Mouse (Mus musculus): ENCODE measurements around the gene Qrich1. TPM values are rescaled to one million over a fixed set of nuclear protein-coding genes. Genes with fewer than 3 reads are reported as not detected.
A peak's percentile ranks its signal among the peaks of the same experiment; 100 is the strongest.

The Qrich1 gene
- polyA plus RNA-seq, 1 experiment from 2014 or later = 145 TPM

DNA sequence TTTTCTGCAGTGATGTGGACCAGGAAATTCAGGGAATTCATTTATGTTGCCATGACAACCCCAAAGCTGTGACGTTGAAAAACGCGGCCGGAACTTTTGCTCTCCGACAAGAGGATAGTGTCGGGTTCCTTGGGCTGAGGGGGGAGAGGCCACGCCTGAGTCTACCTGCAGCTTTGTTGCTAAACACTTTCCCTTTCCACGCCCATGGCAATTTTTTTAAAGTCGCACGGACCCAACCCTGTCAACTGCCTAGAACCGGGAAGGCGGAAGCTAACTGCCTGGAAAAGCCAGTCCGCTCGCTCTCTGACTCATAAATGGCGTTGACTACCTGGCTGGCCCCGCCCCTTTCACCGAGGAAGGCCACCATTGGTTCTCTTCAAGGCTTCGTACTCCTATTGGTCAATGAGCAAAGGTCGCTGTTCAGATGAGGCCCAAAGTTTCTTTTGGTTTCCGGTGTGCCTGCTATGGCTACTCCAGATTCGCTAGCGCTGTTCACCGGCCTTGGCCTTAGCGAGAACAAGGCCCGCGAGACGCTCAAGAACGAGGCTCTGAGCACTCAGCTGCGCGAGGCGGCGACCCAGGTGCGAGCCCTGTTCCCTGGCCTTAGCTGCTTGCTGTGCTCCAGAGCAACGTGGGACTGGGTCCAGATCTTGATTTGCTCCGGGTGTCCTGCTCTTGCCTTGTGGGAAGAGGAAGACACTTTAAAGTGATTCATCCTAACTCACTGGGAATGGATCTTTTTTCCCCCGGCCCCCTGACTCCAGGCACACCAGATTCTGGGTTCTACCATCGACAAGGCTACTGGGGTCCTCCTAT lies 8.8 kb upstream of the Qrich1 start, which contains the start of gene Qars:
Qars (plus strand) TSS at position 88 of the 816 bp plus-strand sequence.
- Histone ChIP-seq H3K9ac (peak within 1 kb of the TSS; percentile 71), H3K36me3 (ENCODE audit: insufficient read depth) (peaks cover 46% of the 10 kb centered on the region), H3K27me3 (ENCODE audit: insufficient read depth, low read length) (no peaks in the 10 kb centered on the region), H3K4me3 (ENCODE audit: low read depth, low read length) (peak within 1 kb of the TSS; percentile 72), H3K4me1 (ENCODE audit: insufficient read depth) (0 out of 2 replicates have a peak, but pooled peaks cover 4% of the 10 kb centered on the region), H3K4me2 (peak within 1 kb of the TSS; percentile 92), H3K27ac (ENCODE audit: low read depth) (peak within 1 kb of the TSS; percentile 79), H3K9me3 (ENCODE audit: low read depth, low read length) (no peaks in the 10 kb centered on the region)
- no peak for TF ChIP-seq CTCF (IDR thresholded peaks at IDR 0.05; ENCODE audit: low read depth)
- peak; percentile 97 for ATAC-seq (ENCODE audit: insufficient read depth)
- WGBS = under 1% methylated on average over 37 of the region's 37 CpGs
- peak; percentile 98 for DNase-seq

GRCm38 (mm10) chr9:108508776-108509175 lies 7.8 kb upstream of the Qrich1 start:
- DNase-seq = no peak
- ATAC-seq (ENCODE audit: insufficient read depth) = no peak
- TF ChIP-seq CTCF (IDR thresholded peaks at IDR 0.05; ENCODE audit: low read depth) = no peak

DNA sequence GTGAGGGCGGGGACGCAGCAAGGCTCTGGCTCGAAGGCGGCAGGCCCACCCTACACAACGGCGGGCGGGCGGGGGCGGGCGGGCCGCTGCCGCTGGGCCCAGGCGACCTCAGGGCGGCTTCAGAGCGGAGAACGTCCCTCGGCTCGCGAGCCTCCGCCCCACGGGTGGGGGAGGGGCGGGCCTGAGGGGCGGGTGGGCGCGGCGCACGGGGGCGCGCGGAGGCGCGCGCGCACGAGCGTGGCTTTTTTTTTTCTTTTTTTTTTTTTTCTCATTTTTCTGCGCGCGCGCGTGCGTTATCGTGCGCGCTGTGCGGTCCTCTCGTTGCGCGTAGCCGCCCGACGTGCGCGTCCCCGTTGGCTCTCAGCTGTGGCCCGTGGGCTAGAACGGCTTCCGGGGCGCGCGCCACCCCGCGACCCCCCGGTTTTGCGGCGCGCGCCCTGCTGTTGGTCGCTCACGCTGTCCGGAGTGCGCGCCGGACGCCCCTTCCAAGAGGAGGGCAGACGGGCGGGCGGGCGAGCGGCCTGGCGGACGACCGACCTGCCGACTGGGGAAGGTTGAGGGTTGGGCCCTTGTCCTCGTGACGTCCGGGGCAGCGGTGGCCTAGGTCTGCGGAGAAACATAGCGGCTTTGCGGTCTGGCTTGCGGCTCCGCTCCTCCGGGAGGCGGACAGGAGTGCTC lies 786 bp downstream of the Qrich1 start:
- Histone ChIP-seq H3K4me3 (ENCODE audit: low read depth, low read length) (peak overlapping the region; percentile 88), H3K4me2 (peak overlapping the region; percentile 68), H3K9ac (peak overlapping the region; percentile 97), H3K4me1 (ENCODE audit: insufficient read depth) (peaks cover 2% of the 10 kb centered on the region; the same call in 1 of the 2 replicates), H3K27me3 (ENCODE audit: insufficient read depth, low read length) (no peaks in the 10 kb centered on the region), H3K36me3 (ENCODE audit: insufficient read depth) (peaks cover 55% of the 10 kb centered on the region), H3K27ac (ENCODE audit: low read depth) (peak overlapping the region; percentile 100), H3K9me3 (ENCODE audit: low read depth, low read length) (no peaks in the 10 kb centered on the region)
- DNase-seq = peak; percentile 94
- WGBS = under 1% methylated on average over 74 of the region's 95 CpGs
- no peak for TF ChIP-seq CTCF (IDR thresholded peaks at IDR 0.05; ENCODE audit: low read depth)
- ATAC-seq (ENCODE audit: insufficient read depth) = peak; percentile 82

More at GRCm38 (mm10) chr9:108508776-108509175, 7.8 kb upstream of the Qrich1 start:
- H3K9me3 ChIP-seq (ENCODE audit: low read depth, low read length) = no peaks in the 10 kb centered on the region
- H3K4me2 ChIP-seq = peak overlapping the region; percentile 92
- H3K9ac ChIP-seq = peak overlapping the region; percentile 71
- no peak overlapping the region for H3K27ac ChIP-seq (ENCODE audit: low read depth)
- H3K27me3 ChIP-seq (ENCODE audit: insufficient read depth, low read length) = no peaks in the 10 kb centered on the region
- H3K4me3 ChIP-seq (ENCODE audit: low read depth, low read length) = peak overlapping the region; percentile 72
- 0 out of 2 replicates have a peak, but pooled peaks cover 4% of the 10 kb centered on the region for H3K4me1 ChIP-seq (ENCODE audit: insufficient read depth)
- H3K36me3 ChIP-seq (ENCODE audit: insufficient read depth) = peaks cover 48% of the 10 kb centered on the region
- WGBS = 87% methylated on average over 7 of the region's 7 CpGs

DNA sequence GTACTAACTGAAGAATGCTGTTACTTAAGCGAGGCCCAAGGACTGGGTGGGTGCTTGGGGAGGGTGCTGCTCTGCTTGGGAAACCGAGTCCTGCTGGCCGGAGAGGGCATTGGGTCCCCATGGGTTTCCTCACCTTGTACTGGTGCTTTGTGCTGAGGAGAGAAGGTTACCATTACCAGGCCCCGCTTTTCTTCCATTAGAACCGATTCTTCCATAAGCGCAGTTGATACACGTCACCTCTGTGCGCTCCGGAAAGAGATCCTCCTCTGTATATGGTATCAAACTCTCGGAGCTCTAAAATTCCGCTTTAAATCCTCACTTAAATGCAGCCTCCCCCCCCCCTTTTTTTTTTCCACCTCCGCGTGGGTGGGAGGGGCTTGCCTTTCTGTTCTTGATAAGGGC lies 1.3 kb downstream of the Qrich1 start:
- WGBS = under 1% methylated on average over 13 of the region's 13 CpGs
- TF ChIP-seq CTCF (IDR thresholded peaks at IDR 0.05; ENCODE audit: low read depth) = 0 out of 2 replicates have a peak, but pooled peaks have one; percentile 19
- Histone ChIP-seq H3K4me3 (ENCODE audit: low read depth, low read length) (peak overlapping the region; percentile 88), H3K9me3 (ENCODE audit: low read depth, low read length) (no peaks in the 10 kb centered on the region), H3K36me3 (ENCODE audit: insufficient read depth) (peaks cover 50% of the 10 kb centered on the region), H3K27me3 (ENCODE audit: insufficient read depth, low read length) (no peaks in the 10 kb centered on the region), H3K4me2 (peak overlapping the region; percentile 68), H3K4me1 (ENCODE audit: insufficient read depth) (peaks cover 2% of the 10 kb centered on the region; the same call in 1 of the 2 replicates), H3K9ac (peak overlapping the region; percentile 97), H3K27ac (ENCODE audit: low read depth) (peak overlapping the region; percentile 100)
- ATAC-seq (ENCODE audit: insufficient read depth) = peak; percentile 29; the same call in 1 of the 2 replicates
- DNase-seq = peak; percentile 81

DNA sequence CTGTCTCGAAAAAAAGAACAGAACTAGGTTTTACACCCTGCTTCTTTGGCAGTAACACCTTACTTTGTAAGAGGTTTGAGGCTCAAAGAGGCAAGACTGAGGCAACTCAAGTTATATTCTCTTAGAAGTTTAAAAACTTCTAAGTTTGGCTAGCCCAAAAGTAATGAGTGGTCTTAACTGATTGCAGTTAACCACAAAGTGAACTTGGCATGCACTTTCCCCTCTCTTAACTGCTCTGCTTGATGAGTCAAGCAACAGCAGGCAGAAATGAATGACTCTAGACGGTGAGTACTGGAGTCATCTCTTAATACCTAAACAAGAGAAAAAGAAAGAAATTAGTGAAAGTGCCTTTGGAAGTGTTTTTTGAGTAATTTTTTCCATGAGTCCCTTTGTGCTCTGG lies 5.0 kb downstream of the Qrich1 start:
- Histone ChIP-seq H3K9me3 (ENCODE audit: low read depth, low read length) (no peaks in the 10 kb centered on the region), H3K27me3 (ENCODE audit: insufficient read depth, low read length) (no peaks in the 10 kb centered on the region), H3K27ac (ENCODE audit: low read depth) (no peak overlapping the region), H3K4me3 (ENCODE audit: low read depth, low read length) (no peak overlapping the region), H3K4me1 (ENCODE audit: insufficient read depth) (peaks cover 2% of the 10 kb centered on the region; the same call in 1 of the 2 replicates), H3K4me2 (no peak overlapping the region), H3K36me3 (ENCODE audit: insufficient read depth) (peaks cover 31% of the 10 kb centered on the region), H3K9ac (no peak overlapping the region)
- whole genome bisulfite sequencing = 80% methylated on average over 2 of the region's 2 CpGs
- ATAC-seq (ENCODE audit: insufficient read depth) (no peak), DNase-seq (no peak)
- TF ChIP-seq CTCF (IDR thresholded peaks at IDR 0.05; ENCODE audit: low read depth) = no peak

GRCm38 (mm10) chr9:108523341-108523740 lies 6.7 kb downstream of the Qrich1 start:
- Histone ChIP-seq H3K27me3 (ENCODE audit: insufficient read depth, low read length) (no peaks in the 10 kb centered on the region), H3K4me3 (ENCODE audit: low read depth, low read length) (no peak overlapping the region), H3K9me3 (ENCODE audit: low read depth, low read length) (no peaks in the 10 kb centered on the region), H3K4me2 (no peak overlapping the region), H3K27ac (ENCODE audit: low read depth) (no peak overlapping the region), H3K4me1 (ENCODE audit: insufficient read depth) (peaks cover 2% of the 10 kb centered on the region; the same call in 1 of the 2 replicates), H3K9ac (no peak overlapping the region), H3K36me3 (ENCODE audit: insufficient read depth) (peaks cover 37% of the 10 kb centered on the region)
- DNase-seq = no peak
- no peak for ATAC-seq (ENCODE audit: insufficient read depth)
- 96% methylated on average over 4 of the region's 4 CpGs for WGBS
- TF ChIP-seq CTCF (IDR thresholded peaks at IDR 0.05; ENCODE audit: low read depth) = no peak

DNA sequence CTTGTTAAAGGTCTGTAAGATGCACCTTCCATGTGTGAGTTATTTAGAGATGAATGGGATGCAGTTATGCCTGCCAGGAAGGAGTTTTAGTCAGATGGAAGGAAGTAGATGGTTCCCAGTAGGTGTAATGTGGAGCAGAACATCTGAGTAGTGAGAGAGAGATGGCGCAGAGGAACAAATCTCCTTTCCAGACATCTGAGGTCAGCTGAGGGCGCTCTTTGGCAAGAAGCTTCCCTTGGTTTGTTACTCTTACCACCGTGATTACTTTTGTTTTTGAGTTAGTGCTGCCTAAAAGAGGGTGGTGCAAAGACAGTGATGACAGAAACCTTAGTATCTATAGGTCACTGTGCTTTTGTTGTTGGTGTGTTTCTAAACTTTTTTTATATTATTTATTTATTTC lies 8.8 kb downstream of the Qrich1 start:
- no peak overlapping the region for H3K4me3 ChIP-seq (ENCODE audit: low read depth, low read length)
- H3K9me3 ChIP-seq (ENCODE audit: low read depth, low read length) = no peaks in the 10 kb centered on the region
- no peak overlapping the region for H3K27ac ChIP-seq (ENCODE audit: low read depth)
- H3K36me3 ChIP-seq (ENCODE audit: insufficient read depth) = peaks cover 43% of the 10 kb centered on the region
- no peak for TF ChIP-seq CTCF (IDR thresholded peaks at IDR 0.05; ENCODE audit: low read depth)
- no peaks in the 10 kb centered on the region for H3K27me3 ChIP-seq (ENCODE audit: insufficient read depth, low read length)
- ATAC-seq (ENCODE audit: insufficient read depth) = no peak
- no peak for DNase-seq
- H3K9ac ChIP-seq = no peak overlapping the region
- no peak overlapping the region for H3K4me2 ChIP-seq
- H3K4me1 ChIP-seq (ENCODE audit: insufficient read depth) = no peaks in the 10 kb centered on the region
- 73% methylated on average over 3 of the region's 3 CpGs for WGBS

Data from lung, embryonic 14.5 days (tissue).